Comparison of ENCODE assay signal across 9 mouse cellular contexts in genomic region chr3:68615042-68615810, GRCm38 (mm10).
A peak's percentile ranks its signal among the peaks of the same experiment; 100 is the strongest.
DNase-seq lines count a peak whose midpoint lies in the region; ATAC-seq and TF ChIP-seq lines count a peak whose summit lies in the region.
"Had no signal": no experiment of that assay in that cellular context is flagged by ENCODE, and none has a peak within 500 bp of the region (broad histone marks: within the 10 kb centered on the region; RNA-seq: fewer than 3 reads in every experiment).

No protein-coding gene starts in this region.

- H3K4me3 ChIP-seq in kidney, embryonic 15.5 days (replicated peaks), result no peak overlapping the region
- no peak overlapping the region for H3K4me3 ChIP-seq in ES-E14 (ENCODE audit: insufficient read depth in 1 of 2, low read depth in 1 of 2, low read length in 2 of 2, poor library complexity in 1 of 2, severe bottlenecking in 1 of 2)
- H3K4me3 ChIP-seq in midbrain, postnatal 0 days (ENCODE audit: low read depth, low read length), result no peak overlapping the region
- H3K4me3 ChIP-seq: lung, embryonic 15.5 days had no signal

- H3K27me3 ChIP-seq in kidney, embryonic 15.5 days, result no peaks in the 10 kb centered on the region
- H3K27me3 ChIP-seq in midbrain, postnatal 0 days (ENCODE audit: insufficient read depth, low read length), result no peaks in the 10 kb centered on the region
- H3K27me3 ChIP-seq: lung, embryonic 15.5 days had no signal

- 71% methylated on average over 10 of the region's 10 CpGs for WGBS in kidney, embryonic 15.5 days
- 64% methylated on average over 10 of the region's 10 CpGs for WGBS in midbrain, postnatal 0 days

- peak; percentile 69 for TF ChIP-seq CTCF in midbrain, postnatal 0 days (IDR thresholded peaks at IDR 0.05)

- no peak overlapping the region for H3K27ac ChIP-seq in kidney, embryonic 15.5 days
- no peak overlapping the region for H3K27ac ChIP-seq in ES-E14 (ENCODE audit: insufficient read depth, low read depth, low read length, poor library complexity, severe bottlenecking)
- no peak overlapping the region for H3K27ac ChIP-seq in midbrain, postnatal 0 days (ENCODE audit: low read depth, low read length)
- H3K27ac ChIP-seq: lung, embryonic 15.5 days had no signal

- H3K4me1 ChIP-seq in kidney, embryonic 15.5 days, result peaks cover 20% of the 10 kb centered on the region
- H3K4me1 ChIP-seq in ES-E14 (ENCODE audit: control insufficient read depth in 2 of 2, insufficient read depth in 2 of 2, low read length in 2 of 2, poor library complexity in 1 of 2), result peaks cover 0 to 3% of the 10 kb centered on the region in 2 experiments; a peak in 1 of 4 replicates
- H3K4me1 ChIP-seq in midbrain, postnatal 0 days (ENCODE audit: insufficient read depth, low read length), result 0 out of 2 replicates have a peak, but pooled peaks cover 5% of the 10 kb centered on the region
- H3K4me1 ChIP-seq: lung, embryonic 15.5 days had no signal

- H3K36me3 ChIP-seq in kidney, embryonic 15.5 days, result no peaks in the 10 kb centered on the region
- peaks cover 9% of the 10 kb centered on the region; the same call in 1 of the 2 replicates for H3K36me3 ChIP-seq in ES-E14 (ENCODE audit: control insufficient read depth, insufficient read depth, low read length, poor library complexity, severe bottlenecking)
- peaks cover 2% of the 10 kb centered on the region; the same call in 1 of the 2 replicates for H3K36me3 ChIP-seq in midbrain, postnatal 0 days (ENCODE audit: insufficient read depth, low read length)
- H3K36me3 ChIP-seq: lung, embryonic 15.5 days had no signal

- H3K4me2 ChIP-seq in kidney, embryonic 15.5 days, result no peak overlapping the region
- no peak overlapping the region for H3K4me2 ChIP-seq in midbrain, postnatal 0 days (ENCODE audit: low read depth, low read length, poor library complexity, severe bottlenecking)
- H3K4me2 ChIP-seq: lung, embryonic 15.5 days had no signal

- in situ Hi-C loops in ES-E14 (cut with MboI; ENCODE audit: low sequenced_read_pairs in 2 of 2, unreplicated experiment in 2 of 2), result no loop called here

- no peak for DNase-seq in kidney, adult 18-20 months
- DNase-seq in ES-E14 (ENCODE audit: low read depth, low spot score), result peak; percentile 29
- DNase-seq in embryo, embryonic 10 days (ENCODE audit: low spot score), result peak; percentile 60
- peak; percentile 71 for DNase-seq in induced T-regulatory cell, adult 2 months (ENCODE audit: low read depth)
- peak; percentile 78 for DNase-seq in midbrain, postnatal 0 days (ENCODE audit: low spot score)
- no peak for DNase-seq in ovary, adult 18-20 months (ENCODE audit: low spot score)
- no peak for DNase-seq in right cerebral cortex, postnatal 10 days (ENCODE audit: low spot score in 2 of 2)

- 0 out of 2 replicates have a peak, but pooled peaks have one; percentile 14 for ATAC-seq in kidney, embryonic 15.5 days (replicated peaks; ENCODE audit: low FRiP score)
- ATAC-seq in midbrain, postnatal 0 days (ENCODE audit: low FRiP score), result no peak

- H3K9me3 ChIP-seq in kidney, embryonic 15.5 days (replicated peaks), result no peaks in the 10 kb centered on the region
- H3K9me3 ChIP-seq in ES-E14 (ENCODE audit: control insufficient read depth, insufficient read depth, low read depth, low read length), result no peaks in the 10 kb centered on the region
- H3K9me3 ChIP-seq in midbrain, postnatal 0 days (ENCODE audit: low read length), result no peaks in the 10 kb centered on the region
- H3K9me3 ChIP-seq: lung, embryonic 15.5 days had no signal

- no peak overlapping the region for H3K9ac ChIP-seq in kidney, embryonic 15.5 days
- H3K9ac ChIP-seq in ES-E14 (ENCODE audit: insufficient read depth, low read depth, low read length, poor library complexity, severe bottlenecking), result no peak overlapping the region
- H3K9ac ChIP-seq in midbrain, postnatal 0 days (replicated peaks; ENCODE audit: low read length, poor library complexity, severe bottlenecking), result no peak overlapping the region
- H3K9ac ChIP-seq: lung, embryonic 15.5 days had no signal

TF ChIP-seq in ES-E14, 5 proteins besides CTCF, POLR2A, EP300 and RAD21:
- TF ChIP-seq HCFC1 (IDR thresholded peaks at IDR 0.05; ENCODE audit: borderline replicate concordance, insufficient read depth, low read length) (no peak), MAFK (IDR thresholded peaks at IDR 0.05; ENCODE audit: insufficient read depth, low read depth, low read length) (no peak), CHD2 (IDR thresholded peaks at IDR 0.05; ENCODE audit: low read depth, low read length) (no peak), ZC3H11A (IDR thresholded peaks at IDR 0.05; ENCODE audit: borderline replicate concordance, low read depth, low read length) (no peak)

Comparison
In these comparisons a context has a peak if more than half of its experiments do, and no peak if none do; other contexts are left out.
1. DNase-seq: peak in ES-E14 (single experiment), embryo, embryonic 10 days (single experiment), induced T-regulatory cell, adult 2 months (single experiment) and midbrain, postnatal 0 days (single experiment); none in kidney, adult 18-20 months (single experiment), ovary, adult 18-20 months (single experiment) and right cerebral cortex, postnatal 10 days (0 of 2).